Mouse (Mus musculus): ENCODE results near the gene Nptx1. TPM values are rescaled to one million over a fixed set of nuclear protein-coding genes. Genes with fewer than 3 reads are reported as not detected.

The Nptx1 gene
- total RNA-seq, 4 experiments from 2014 or later = 185 to 209 (median 199) TPM

DNA sequence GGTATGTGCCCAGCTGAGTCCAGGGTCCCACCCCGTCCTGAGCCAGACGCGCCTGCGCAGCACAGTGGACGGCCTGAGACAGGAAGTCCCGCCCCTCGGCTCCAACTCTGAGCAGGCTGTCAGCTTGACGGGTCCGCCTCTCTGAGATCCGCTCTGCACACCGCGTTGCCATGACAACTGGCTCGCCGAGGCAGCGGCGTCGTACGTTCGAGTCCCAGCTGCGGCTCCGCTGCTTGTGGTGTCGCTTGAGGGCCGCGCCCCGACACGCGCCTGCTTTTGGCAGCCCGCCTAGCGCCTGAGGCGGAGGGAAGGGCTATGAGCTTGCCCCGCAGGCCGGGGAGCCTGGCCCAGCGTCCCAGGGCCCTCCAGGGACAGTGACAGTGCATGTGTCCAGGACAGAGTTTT is 23.0 kb downstream of the Nptx1 start:
- DNase-seq (ENCODE audit: low spot score in 2 of 2) = peak in 1 of 2 experiments; percentile 85

DNA sequence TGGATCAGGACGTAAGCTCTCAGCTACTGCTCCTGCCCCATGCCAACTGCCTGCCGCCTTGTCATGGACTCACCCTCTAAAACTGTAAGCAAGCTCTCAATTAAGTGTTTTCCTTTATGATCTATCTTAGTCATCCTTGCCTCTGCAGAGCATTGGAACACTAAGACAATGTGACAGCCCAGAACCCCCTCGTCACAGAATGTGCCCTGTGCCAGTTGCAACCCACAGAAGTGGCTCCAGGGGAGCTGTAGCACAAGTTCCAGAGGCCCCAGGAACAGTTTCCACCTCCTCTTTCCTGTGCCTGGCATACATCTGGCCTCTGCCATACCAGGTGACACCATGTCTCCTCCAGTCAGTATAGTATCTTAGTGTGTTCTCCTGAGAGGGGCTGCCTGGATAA is 24.2 kb downstream of the Nptx1 start:
- no peak for DNase-seq (ENCODE audit: low spot score in 2 of 2)

DNA sequence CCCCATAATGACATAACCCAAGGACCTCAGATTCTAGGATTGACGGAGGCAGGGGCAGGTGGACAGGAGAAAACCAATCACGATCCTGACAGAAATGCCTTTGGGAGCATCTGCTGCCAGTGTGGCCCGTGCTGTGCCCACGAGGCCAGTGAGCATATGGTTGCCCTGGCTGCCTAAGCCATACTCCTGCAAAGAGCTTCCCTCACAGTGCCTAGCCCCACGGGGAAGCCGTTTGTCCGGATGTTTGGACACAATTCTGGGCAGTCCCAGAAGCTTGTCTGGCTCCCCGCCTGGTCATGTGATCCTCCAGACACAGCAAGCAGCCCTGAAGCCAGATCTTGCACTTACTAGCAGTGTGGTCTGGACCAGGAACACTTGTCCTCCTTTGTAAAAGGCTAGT is 24.8 kb downstream of the Nptx1 start:
- DNase-seq (ENCODE audit: low spot score in 2 of 2) = no peak

DNA sequence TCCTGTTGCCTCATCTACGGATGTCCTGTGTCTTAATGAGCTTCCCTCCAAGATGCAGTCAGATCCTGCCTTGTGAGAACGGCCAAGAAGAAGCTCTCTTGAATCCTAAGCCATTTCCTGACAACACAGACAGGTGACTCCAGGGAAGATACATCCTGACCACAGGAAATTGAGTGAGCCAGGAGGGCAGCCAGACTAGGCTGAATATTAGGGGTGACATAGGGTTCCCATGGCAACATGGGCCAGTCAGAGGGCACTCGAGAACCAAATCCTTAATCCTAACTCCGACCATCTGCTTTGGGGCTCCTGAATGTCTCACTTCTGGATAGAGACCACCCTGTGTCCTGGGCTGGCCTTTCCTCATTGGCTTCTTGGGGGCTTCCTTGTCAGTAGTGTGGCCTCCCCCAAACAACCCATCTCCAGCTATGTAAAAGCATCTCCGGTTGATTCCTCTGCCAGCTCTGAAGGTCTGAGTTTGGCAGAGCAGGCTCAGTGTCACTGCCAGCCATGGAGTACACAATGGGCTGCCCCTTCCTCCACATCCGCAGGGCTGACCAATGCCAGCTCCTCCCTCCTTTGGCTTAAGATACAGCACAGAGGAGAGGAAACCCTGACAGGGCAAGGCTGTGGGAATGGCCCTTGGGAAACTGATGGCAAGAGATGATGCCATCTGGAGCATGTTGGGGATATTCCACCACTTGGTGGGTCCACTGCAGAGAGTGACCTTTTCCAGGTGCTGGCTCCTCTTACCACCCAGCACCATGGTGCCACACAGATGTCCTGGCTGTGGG is 25.4 kb downstream of the Nptx1 start:
- DNase-seq (ENCODE audit: low spot score in 2 of 2) = no peak

DNA sequence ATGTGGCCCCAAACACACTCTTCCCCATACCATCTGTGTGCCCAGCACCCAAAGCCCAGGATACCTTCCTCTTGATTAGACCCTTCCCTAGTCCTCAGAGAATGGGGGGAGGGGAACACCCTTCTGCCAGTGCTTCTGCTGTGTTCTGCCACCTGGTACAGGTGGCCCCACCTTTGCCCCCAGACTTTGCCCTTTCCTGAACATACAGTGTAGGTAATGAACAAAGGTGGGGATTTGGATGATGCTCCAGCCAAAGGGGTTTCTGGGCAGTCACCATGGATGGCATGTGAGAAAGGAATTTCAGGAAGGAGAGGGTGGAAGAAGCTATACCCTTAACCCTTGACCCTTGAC is 26.9 kb downstream of the Nptx1 start:
- no peak for DNase-seq (ENCODE audit: low spot score in 2 of 2)

DNA sequence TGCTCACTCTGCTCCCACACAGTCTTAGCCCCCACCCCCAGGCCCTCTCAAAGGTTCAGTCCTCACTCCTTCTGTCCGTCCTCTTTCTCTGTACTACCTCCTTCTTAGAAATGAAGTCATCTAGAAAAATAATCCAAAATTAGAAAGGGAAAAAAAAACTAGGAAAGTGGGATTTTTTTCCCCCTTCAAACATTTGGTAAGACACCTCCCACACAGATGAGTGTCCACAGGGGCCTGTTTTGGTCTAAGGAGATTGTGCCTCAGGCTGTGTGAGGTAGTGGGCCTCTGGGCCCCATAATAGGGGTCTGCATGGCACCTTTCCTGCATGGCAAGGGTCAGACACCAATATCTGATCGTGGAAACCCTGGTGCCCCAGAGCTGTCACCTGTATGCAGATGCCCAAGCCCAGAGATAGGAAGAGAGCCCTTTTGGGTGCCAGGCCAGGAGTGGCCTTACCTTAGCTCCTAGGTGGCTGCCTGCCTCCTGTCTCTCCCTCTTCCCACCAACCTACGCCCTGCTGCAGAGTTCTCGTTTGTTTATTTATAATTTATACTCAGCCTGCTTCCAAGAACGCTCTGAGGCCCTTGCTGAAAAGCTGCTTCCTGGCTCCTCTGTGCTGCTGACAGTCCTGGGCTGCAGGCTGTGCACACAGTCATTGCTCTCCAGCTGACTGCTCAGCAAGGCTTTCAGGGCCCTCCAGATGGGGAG is 27.4 kb downstream of the Nptx1 start:
- peak in 1 of 2 experiments; percentile 70 for DNase-seq (ENCODE audit: low spot score in 2 of 2)

DNA sequence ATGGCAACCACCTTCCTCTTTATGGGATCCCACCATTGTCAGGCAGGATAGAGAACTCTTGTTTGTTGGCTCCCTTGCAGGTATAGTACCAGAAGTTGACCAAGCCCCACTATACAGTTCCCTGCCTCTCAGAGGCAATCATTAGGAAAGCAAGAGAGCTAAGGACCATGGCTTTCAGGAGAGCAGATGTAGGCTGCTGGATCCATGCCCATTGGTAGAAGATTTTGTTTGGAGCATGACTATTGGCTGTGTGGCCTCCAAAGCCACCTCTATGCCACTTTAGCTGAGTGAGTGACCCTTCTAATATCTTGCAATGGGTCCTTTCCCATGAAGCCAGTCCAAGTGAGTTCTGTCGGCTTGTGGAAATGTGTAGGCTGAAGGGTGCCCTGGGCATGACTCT is 28.2 kb downstream of the Nptx1 start:
- no peak for DNase-seq (ENCODE audit: low spot score in 2 of 2)

DNA sequence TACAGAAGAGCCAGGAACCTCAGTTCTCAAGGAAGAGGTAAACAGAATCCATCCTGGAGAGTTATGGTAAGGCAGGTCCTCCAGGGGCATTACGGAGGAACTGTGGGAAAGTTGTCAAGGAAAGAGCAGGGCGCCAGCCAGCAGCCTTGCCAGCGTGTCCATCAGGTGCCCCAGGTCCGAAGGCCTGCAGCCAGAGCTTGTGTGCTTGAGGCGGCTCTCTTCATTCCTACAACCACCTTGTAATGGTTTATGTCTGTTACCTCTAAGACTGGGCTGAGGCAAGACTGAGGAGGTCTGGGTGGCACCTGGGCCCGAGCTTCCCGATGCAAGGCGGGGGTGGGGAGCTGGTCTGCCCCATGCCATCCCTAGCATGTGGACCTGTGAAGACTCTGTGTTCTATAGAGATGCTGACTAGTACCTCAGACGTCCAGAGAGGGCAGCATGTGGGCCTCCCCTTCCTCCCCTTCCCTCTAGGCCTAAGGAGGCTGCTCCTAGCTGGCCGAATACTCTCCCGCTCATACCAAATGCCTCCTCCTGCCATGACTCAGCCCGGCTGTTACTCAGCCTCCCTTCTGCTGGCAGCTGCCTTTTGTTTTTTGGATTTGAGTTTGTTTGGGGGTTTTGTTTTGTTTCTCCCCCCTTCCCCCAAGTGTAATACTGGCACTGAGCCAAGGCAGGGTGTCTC is 30.7 kb downstream of the Nptx1 start:
- peak in 1 of 2 experiments; percentile 57 for DNase-seq (ENCODE audit: low spot score in 2 of 2)

DNA sequence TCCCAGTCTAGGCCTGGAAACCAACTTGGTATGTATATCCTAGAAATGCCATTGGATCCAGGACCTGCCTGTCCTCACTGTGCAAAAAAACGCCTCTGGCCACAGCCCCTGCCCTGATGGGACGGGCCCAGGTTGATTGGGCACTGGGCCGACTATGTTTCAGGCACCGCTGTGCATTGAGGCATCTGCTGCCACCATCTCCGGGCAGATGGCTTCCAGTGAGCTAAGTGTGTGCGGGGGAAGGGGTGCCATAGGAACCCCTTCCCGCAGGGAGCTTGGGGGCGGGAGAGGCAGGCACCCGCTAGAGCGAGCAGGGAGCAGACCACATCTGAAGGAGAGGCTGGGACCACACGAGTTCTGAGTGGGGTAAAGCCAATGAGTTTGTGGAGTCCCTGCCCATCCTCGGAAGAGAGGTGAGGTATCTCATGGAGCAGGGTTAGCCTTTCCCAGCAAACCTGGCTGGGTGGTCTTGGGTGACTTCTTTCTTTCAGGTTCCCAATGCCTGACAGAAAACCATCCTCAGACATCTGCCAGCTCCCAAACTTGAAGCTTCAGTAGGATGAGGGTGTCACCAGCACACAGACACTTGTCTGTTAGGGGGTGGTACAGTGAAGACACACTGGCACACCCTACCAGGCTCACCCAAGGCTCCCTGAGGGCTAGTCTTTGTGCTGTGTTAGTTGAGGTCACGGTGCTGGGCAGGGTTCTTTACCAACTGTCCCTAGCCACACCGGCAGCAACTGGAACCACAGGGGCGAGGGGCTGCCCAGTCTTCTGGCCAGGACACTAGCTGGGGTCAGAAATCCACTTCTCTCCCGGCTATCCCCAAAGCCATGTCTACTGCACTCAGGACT is 31.5 kb downstream of the Nptx1 start:
- DNase-seq (ENCODE audit: low spot score in 2 of 2) = peak in 1 of 2 experiments; percentile 87

DNA sequence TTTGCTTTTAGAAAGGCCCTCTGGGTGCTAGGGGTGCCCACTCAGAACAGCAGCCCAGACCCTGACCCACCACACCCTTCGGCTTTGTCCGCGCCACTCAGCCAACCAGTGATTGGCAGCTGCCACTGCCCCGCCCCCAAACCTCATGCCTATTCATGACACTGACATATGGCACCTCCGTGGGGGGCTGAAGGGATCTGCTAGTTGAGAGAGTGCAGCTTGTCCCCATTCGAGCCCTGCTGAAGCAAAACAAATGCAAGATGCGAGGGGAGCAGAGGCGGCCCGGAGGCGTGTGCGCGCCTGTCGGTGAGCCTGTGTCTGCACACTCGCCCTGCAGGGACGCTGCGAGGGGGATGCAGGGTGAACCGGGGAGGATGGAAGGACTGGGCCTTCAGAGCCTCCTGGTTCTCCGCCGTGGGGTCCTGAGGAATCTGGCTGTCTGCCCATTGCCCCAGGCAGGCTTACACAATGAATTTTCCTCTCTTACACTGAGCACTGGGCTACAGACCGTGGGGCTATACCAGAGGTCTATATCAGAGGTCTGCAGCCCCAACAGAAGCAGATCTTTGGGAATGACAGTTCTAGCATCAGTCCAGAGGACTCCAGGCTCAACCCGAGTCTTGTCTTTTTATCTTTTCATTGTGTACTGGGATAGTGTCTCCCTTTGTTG is 32.5 kb downstream of the Nptx1 start:
- DNase-seq (ENCODE audit: low spot score in 2 of 2) = peak in 1 of 2 experiments; percentile 82

DNA sequence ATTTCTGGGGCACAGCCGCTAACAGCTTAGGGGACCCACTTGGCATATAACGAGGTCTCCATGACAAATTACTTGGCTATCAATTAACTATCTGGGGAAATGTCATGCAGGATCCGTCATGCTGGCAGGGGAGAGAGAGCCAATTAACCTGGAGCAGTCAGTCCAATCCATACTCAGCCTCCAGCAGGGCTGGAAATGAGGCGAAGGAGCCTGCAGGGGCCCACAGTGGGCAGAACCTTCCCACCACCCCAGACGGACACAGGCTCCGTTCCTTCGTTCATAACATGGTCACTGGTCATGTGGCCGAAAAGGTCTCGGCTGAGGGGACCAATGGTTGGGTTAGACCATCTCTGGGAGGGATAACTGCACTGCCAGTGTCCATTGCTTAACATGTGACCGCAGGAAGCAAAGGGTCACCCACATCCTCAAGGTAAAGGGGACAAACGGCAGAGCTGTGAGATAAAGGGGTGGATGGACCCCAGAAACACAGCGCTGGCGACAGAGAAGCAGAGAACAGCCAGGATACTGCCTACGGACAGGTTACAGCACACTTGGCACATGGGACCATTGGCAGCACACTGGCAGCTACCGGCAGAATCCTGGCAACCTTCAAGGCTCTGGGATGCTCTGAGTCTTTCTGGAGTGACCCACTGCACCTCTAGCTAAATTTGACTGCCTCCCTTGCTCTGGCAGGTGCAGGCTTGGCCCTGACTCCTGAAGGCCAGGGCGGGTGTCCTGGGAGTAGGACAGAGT is 33.3 kb downstream of the Nptx1 start:
- DNase-seq (ENCODE audit: low spot score in 2 of 2) = no peak

DNA sequence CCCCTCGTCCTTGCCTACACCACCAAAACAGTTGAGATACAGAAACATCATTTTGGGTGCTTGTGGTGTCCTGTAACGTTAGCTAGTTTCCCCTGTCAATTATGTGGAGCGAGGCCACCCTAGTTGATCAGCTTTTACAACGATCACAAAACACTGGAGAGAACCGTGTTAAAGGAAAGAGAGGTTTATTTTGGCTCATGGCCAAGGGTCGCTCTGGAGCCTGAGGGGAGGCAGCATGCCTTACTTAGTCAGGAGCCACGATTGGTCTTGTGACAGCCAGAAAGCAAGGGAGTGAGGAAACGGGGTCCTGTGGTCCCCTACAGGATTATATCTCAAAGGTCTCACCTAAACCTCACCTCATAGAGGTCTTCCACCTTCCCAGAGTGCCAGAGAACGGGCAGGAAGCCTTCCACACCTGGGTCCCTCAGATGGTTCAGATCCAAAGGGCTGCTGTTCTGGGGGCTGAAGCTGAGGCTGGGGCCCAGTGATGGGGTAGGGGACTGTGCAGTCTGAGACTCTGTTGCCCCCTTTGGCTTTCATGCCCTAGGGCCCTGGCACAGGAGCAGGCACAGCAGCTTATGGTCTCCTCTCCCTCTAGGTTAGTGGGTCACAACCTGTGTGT is 34.4 kb downstream of the Nptx1 start:
- DNase-seq (ENCODE audit: low spot score in 2 of 2) = no peak

DNA sequence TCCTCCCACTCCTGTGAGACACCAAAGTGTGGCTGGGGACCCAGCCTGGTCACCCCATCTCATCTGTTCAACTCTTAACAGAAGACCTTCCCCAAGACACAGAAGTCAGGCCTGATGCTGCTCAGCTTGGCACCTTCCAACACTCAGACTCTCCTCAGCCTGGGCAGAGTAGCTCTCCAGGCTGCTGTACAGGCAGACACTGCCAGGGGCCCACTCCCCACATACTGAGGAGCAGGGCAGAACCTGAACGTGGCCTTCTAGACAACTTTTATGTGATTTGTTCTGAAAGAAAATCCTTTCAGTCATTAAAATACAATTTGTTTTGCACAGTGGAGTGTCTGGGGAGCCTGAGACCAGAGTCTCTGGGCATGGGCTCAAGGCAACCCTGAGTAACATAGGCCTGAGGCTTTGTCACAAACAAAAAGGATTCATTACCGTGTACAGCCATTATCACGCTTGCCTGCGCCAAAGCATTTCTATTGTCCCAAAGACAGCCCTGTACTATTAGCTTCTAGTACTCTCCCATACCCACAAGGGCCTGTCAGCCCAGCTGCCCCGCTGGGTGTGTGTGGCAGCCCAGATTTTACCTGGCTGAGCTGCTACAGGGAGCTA is 38.3 kb downstream of the Nptx1 start:
- no peak for DNase-seq (ENCODE audit: low spot score in 2 of 2)

DNA sequence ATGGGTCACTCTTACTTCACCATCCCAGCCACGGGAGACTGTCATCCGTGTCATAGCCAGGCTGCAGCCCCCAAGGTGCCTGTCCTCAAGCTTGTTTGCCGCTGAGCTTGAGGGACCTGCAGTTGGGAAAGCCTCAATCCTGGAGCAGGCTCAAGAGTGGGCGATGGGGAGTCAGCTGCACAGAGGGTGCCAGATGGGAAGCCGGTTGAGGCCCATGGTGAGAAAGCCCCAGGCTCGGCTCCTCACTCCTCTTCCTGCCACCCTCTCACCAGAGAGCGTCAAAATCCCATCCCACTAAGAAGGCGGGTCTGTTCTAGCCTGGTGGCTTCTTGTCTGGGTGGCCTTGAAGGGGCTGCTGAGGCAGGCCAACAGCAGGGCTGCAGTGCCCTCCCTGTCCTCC is 39.8 kb downstream of the Nptx1 start:
- peak in 1 of 2 experiments; percentile 80 for DNase-seq (ENCODE audit: low spot score in 2 of 2)

DNA sequence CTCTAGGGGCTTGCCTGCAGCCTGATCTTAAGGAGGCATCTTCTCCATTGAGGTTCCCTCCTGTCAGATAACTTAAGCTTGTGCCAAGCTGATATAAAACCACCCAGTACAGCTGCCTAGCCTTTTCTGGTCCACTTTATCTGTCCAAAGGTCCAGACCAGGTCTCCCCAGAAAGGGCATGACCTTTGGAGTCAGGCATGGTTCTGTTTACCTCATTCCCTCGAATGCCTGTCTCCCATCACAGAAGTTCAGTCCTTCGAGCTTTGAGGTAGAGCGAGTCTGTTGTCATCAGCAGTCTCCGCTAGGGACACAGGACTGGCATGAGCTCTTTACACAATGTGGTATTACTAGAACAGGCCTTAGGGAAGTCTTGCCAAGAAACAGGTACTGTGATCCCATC is 41.2 kb downstream of the Nptx1 start:
- DNase-seq (ENCODE audit: low spot score in 2 of 2) = no peak

DNA sequence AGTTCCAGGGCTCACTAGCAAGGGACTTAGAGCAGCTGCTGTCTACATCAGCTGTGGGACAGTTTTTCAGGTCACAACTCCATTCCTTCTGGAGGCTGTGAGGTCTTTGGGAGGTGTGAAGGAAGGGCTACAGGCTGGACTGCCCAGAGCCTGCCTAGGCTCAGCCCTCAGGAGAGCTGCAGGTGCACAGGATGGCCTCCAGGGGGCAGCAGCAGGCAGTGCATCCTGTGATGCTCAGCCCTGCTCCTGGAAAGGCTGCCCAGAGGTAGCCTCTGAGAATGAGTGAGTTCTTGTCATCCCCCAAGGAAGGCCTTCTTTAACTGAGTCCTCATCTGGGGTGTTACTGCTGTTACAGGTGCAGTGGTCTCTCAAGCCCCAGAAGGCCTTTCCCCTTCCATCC is 43.9 kb downstream of the Nptx1 start:
- no peak for DNase-seq (ENCODE audit: low spot score in 2 of 2)

DNA sequence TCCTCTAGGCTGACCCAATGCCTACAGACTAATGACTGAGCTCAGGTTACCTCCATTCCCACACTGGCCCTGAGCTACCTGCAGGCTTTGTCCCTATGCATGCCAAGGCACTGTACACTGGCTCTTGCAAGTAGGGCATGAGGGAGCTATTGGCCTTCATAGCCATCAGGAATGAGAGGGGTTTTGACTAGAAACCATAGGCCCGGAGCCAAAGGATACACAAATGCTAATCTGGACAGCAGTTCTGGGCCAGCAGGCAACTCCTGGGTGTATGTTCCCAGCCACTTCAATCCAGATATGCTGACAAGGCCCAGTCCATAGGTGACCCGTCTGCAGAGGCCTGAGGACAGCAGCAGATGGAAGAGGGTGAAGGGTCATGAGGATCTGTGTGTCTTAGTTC is 47.5 kb downstream of the Nptx1 start:
- DNase-seq (ENCODE audit: low spot score in 2 of 2) = no peak

DNA sequence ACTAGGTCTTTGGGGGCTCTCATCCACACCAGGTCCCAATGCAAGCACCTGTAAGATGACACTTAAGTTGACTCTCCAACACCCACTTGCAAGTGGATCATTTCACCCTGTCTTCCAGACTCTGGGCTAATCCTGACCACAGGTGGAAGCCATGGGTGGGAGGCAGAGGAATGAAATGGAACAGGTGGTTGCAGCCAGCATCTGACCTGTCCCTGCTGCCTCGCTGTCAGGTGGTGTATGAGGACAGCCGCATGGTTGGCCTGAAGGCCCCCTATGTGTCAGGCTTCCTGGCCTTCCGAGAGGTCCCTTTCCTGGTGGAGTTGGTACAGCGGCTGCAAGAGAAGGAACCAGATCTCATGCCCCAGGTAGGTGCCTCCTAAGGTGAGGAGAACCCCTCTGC is 48.3 kb downstream of the Nptx1 start:
- DNase-seq (ENCODE audit: low spot score in 2 of 2) = no peak

DNA sequence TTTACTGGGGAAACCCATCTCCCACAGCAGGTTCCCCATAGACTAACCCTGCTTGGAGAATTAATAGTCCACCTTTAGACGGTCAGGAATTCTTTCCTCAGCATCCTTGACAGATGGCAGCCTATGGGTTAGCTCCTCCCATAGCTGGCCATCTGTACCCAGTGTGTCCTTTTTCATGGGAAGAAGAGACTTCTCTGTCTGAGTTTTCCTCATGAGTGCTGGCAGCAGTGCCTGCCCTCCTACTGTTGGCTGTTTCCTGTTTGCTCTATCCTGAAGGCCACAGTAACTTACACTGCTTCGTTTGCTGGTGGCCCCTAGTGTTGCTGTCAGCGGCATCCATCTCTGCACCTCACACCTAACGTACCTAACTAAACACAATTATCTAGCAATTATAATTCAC is 50.1 kb downstream of the Nptx1 start:
- no peak for DNase-seq (ENCODE audit: low spot score in 2 of 2)

Data from left cerebral cortex, adult 8-10 months (tissue).